Mouse (Mus musculus): ENCODE results near the gene Pard6b.

- TF ChIP-seq CTCF (IDR thresholded peaks at IDR 0.05; ENCODE audit: low read depth) (no peak), EP300 (IDR thresholded peaks at IDR 0.05; ENCODE audit: low read depth) (no peak)
Observed at GRCm38 (mm10) chr2:168052156-168052555, 28.6 kb upstream of the Pard6b start.
